Mouse (Mus musculus): ENCODE data around the gene Zcchc9.

Gene Zcchc9

GRCm38 (mm10) chr13:91761654-91762445 lies 45.7 kb downstream of the Zcchc9 start:
- no peak for DNase-seq (ENCODE audit: low spot score)

GRCm38 (mm10) chr13:91760302-91761050 lies 47.0 kb downstream of the Zcchc9 start:
- no peak for DNase-seq (ENCODE audit: low spot score)

- DNase-seq (ENCODE audit: low spot score), result no peak
Measured at GRCm38 (mm10) chr13:91759791-91760190, 47.7 kb downstream of the Zcchc9 start.

GRCm38 (mm10) chr13:91758316-91759048 lies 49.0 kb downstream of the Zcchc9 start:
- DNase-seq (ENCODE audit: low spot score), result no peak

- DNase-seq (ENCODE audit: low spot score), result no peak
Measured at GRCm38 (mm10) chr13:91756230-91756629, 51.3 kb downstream of the Zcchc9 start.

- no peak for DNase-seq (ENCODE audit: low spot score)
Measured at GRCm38 (mm10) chr13:91754762-91755161, 52.7 kb downstream of the Zcchc9 start.

GRCm38 (mm10) chr13:91753724-91754123 lies 53.8 kb downstream of the Zcchc9 start:
- no peak for DNase-seq (ENCODE audit: low spot score)

- no peak for DNase-seq (ENCODE audit: low spot score)
Measured at GRCm38 (mm10) chr13:91749981-91750380, 57.5 kb downstream of the Zcchc9 start.

- DNase-seq (ENCODE audit: low spot score), result no peak
Measured at GRCm38 (mm10) chr13:91748401-91748800, 59.1 kb downstream of the Zcchc9 start.

Data from left cerebral cortex, adult 11 months (tissue).